Mouse (Mus musculus): Measurements from ENCODE around the gene Kdm2b.

DNA sequence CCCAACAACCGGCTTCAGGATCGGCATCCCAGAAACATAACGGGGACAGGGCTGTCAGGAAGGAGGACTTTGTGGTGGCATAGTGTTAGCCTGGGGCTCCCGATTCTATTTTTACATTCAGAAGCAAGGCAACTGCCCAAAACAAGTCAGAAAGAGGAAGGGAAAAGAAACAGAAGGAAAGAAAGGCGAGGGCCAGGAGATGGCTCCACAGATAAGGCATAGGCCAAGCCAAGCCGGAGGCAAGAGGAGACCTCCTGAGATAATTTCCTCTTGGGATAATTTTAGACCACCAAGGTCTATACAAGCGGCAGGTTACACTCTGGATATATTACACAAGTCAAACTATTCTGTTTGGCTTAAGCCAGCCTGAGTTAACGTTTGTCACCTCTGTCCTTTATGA, 10.7 kb downstream of the Kdm2b start:
- no peak for TF ChIP-seq CTCF (IDR thresholded peaks at IDR 0.05; ENCODE audit: borderline replicate concordance, insufficient read depth, low read length)
- no peak for TF ChIP-seq POLR2A (IDR thresholded peaks at IDR 0.05; ENCODE audit: low read depth, low read length)
